ENCODE assay signal across 8 mouse cellular contexts in the genomic region with DNA sequence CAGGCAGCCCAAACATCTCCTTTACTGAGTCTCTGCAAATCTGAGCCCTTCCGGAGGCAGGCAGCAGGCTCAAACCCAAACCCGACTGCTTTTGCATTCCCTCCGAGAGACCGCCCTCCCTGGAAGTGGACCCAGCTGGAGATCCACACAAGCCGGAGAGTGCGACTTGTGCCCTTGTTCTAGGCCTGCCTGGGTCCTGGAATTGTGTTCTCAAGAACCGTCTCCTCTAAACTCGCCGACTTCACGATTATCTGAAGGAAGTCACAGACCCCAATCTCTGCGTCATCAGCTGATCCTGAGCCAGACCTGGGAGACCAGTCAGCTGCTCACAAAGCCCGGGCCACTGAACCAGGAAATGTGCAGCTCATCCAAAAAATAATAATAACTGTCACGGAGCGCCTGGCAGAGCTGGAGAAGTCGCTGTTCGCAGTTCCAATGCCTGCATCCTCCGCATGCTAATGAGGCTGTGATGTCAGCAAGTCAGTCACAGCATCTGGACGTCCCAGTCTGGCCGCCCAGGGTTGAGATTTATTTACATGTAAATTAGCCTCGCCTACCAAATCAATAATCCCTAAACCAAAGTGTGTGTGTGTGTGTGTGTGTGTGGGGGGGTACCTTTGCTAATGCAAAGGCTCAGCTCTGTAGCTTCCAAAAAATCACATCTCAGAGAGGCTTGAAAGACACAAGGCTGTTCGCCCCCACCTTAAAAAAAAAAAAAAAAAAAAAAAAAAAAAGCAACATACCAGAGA.
A peak's percentile ranks its signal among the peaks of the same experiment; 100 is the strongest.
DNase-seq lines count a peak whose midpoint lies in the region; ATAC-seq lines count a peak whose summit lies in the region.

No protein-coding gene starts in this region.

- H3K4me3 ChIP-seq in embryonic facial prominence, embryonic 15.5 days (replicated peaks), result peak overlapping the region; percentile 45
- H3K4me3 ChIP-seq in limb, embryonic 10.5 days, result peak overlapping the region; percentile 62
- peak overlapping the region; percentile 46 for H3K4me3 ChIP-seq in midbrain, embryonic 14.5 days (replicated peaks; ENCODE audit: low read depth, low read length)
- H3K4me3 ChIP-seq in stomach, embryonic 16.5 days (replicated peaks; ENCODE audit: low read length), result peak overlapping the region; percentile 54

- WGBS in embryonic facial prominence, embryonic 15.5 days, result under 1% methylated on average over 21 of the region's 21 CpGs
- under 1% methylated on average over 21 of the region's 21 CpGs for WGBS in limb, embryonic 10.5 days
- WGBS in midbrain, embryonic 14.5 days, result under 1% methylated on average over 21 of the region's 21 CpGs
- 2% methylated on average over 21 of the region's 21 CpGs for WGBS in stomach, embryonic 16.5 days

- H3K27ac ChIP-seq in embryonic facial prominence, embryonic 15.5 days (replicated peaks), result peak overlapping the region; percentile 80
- no peak overlapping the region for H3K27ac ChIP-seq in limb, embryonic 10.5 days
- peak overlapping the region; percentile 91 for H3K27ac ChIP-seq in midbrain, embryonic 14.5 days (replicated peaks; ENCODE audit: low read depth, low read length)
- peak overlapping the region; percentile 87 for H3K27ac ChIP-seq in stomach, embryonic 16.5 days (ENCODE audit: low read length)

- H3K27me3 ChIP-seq in embryonic facial prominence, embryonic 15.5 days, result no peaks in the 10 kb centered on the region
- no peaks in the 10 kb centered on the region for H3K27me3 ChIP-seq in limb, embryonic 10.5 days (ENCODE audit: low read depth, poor library complexity, severe bottlenecking)
- H3K27me3 ChIP-seq in midbrain, embryonic 14.5 days (ENCODE audit: control insufficient read depth, insufficient read depth, low read length), result no peaks in the 10 kb centered on the region
- H3K27me3 ChIP-seq in stomach, embryonic 16.5 days (ENCODE audit: control insufficient read depth, insufficient read depth, low read length), result no peaks in the 10 kb centered on the region

- no peaks in the 10 kb centered on the region for H3K9me3 ChIP-seq in embryonic facial prominence, embryonic 15.5 days (replicated peaks)
- H3K9me3 ChIP-seq in limb, embryonic 10.5 days (replicated peaks), result no peaks in the 10 kb centered on the region
- no peaks in the 10 kb centered on the region for H3K9me3 ChIP-seq in midbrain, embryonic 14.5 days (ENCODE audit: control insufficient read depth, low read length)
- no peaks in the 10 kb centered on the region for H3K9me3 ChIP-seq in stomach, embryonic 16.5 days (replicated peaks; ENCODE audit: control insufficient read depth, low read length)

- peak overlapping the region; percentile 63 for H3K4me2 ChIP-seq in embryonic facial prominence, embryonic 15.5 days (replicated peaks)
- H3K4me2 ChIP-seq in midbrain, embryonic 14.5 days (ENCODE audit: low read length), result peak overlapping the region; percentile 53
- H3K4me2 ChIP-seq in stomach, embryonic 16.5 days (ENCODE audit: low read depth, low read length), result peak overlapping the region; percentile 57

- DNase-seq in brain, adult 2 months (ENCODE audit: low read depth, low spot score), result peak; percentile 92
- peak; percentile 82 for DNase-seq in heart, adult 9 months (ENCODE audit: low spot score in 2 of 2)
- DNase-seq in kidney, adult 8-10 months, result peak; percentile 52 to 62
- DNase-seq in limb, embryonic 10.5 days (ENCODE audit: low spot score), result peak; percentile 57
- DNase-seq in midbrain, embryonic 14.5 days, result peak; percentile 89

- peak overlapping the region; percentile 37; the same call in 1 of the 2 replicates for H3K9ac ChIP-seq in embryonic facial prominence, embryonic 15.5 days
- H3K9ac ChIP-seq in midbrain, embryonic 14.5 days (replicated peaks; ENCODE audit: low read length), result peak overlapping the region; percentile 57
- peak overlapping the region; percentile 63 for H3K9ac ChIP-seq in stomach, embryonic 16.5 days (ENCODE audit: low read length)

- peaks cover 15% of the 10 kb centered on the region; the same call in 1 of the 2 replicates for H3K4me1 ChIP-seq in embryonic facial prominence, embryonic 15.5 days
- H3K4me1 ChIP-seq in limb, embryonic 10.5 days, result peaks cover 15% of the 10 kb centered on the region
- peaks cover 35% of the 10 kb centered on the region for H3K4me1 ChIP-seq in midbrain, embryonic 14.5 days (ENCODE audit: control insufficient read depth, insufficient read depth, low read length)
- H3K4me1 ChIP-seq in stomach, embryonic 16.5 days (ENCODE audit: control insufficient read depth, insufficient read depth, low read length), result peaks cover 5% of the 10 kb centered on the region; the same call in 1 of the 2 replicates

- ATAC-seq in embryonic facial prominence, embryonic 15.5 days (ENCODE audit: insufficient number of reproducible peaks, low FRiP score, low TSS enrichment, low read depth), result peak; percentile 72
- peak; percentile 89 for ATAC-seq in midbrain, embryonic 14.5 days (ENCODE audit: low FRiP score, low TSS enrichment)
- ATAC-seq in stomach, embryonic 16.5 days (ENCODE audit: insufficient read depth, low FRiP score), result peak; percentile 54; the same call in 1 of the 2 replicates
- no peak for ATAC-seq in activated CD4-positive, CD25-positive, alpha-beta regulatory T cell, adult 4 months

- no peaks in the 10 kb centered on the region for H3K36me3 ChIP-seq in embryonic facial prominence, embryonic 15.5 days
- no peaks in the 10 kb centered on the region for H3K36me3 ChIP-seq in limb, embryonic 10.5 days
- H3K36me3 ChIP-seq in midbrain, embryonic 14.5 days (ENCODE audit: control insufficient read depth, insufficient read depth, low read length), result no peaks in the 10 kb centered on the region
- H3K36me3 ChIP-seq in stomach, embryonic 16.5 days (ENCODE audit: control insufficient read depth, insufficient read depth, low read length), result no peaks in the 10 kb centered on the region
